Mouse (Mus musculus) central nervous system, embryonic 11.5 days (tissue): ENCODE results near the gene Zfp12. TPM values are rescaled to one million over a fixed set of nuclear protein-coding genes. Genes with fewer than 3 reads are reported as not detected.

ENCODE experiments used
- polyA plus RNA-seq: library from polyadenylated mRNA; depleted of rRNA; stranded (reverse); fragments of >200 nt; gene quantifications from 2 replicates; pipeline ENCODE4 v1.2.3, GENCODE M21; 2012; rRNA removed

The Zfp12 gene
- 29.6 and 33.9 TPM in 2 replicates for polyA plus RNA-seq

DNA sequence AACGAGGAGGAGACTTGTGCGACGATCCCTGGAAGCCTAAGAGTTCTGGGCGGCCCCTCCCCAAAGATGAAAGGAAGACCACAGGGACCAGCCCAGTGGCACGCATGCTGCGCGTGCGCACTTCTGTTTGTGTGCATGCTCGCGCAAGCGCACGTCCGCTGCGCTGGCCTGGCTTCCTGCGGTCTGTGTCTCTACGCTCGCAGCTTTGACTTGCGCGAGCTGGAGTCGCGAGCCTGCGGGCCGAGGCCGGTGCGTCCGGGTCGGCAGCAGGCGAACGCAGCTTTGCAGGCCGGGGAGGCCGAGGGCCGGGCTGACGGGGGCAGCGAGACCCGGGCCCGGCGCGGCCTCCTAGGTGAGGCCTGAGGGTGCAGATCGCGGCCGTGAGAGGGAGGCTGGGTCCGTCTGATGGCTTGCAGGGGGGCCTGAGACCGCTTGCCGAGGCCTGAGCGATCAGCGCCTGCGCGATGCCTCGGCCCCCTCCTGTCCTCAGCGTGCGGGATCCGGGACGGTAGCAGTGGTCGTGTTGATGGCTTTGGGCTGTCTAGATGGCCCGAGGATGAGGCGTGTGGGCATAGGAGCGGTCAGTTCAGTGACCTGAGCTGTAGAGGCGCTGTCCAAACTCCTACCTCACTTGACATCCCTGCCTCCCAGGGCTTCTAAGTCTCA is at the start of gene Zfp12:
TSS of gene Zfp12 (plus strand) at position 136 of the 666 bp plus-strand sequence.

DNA sequence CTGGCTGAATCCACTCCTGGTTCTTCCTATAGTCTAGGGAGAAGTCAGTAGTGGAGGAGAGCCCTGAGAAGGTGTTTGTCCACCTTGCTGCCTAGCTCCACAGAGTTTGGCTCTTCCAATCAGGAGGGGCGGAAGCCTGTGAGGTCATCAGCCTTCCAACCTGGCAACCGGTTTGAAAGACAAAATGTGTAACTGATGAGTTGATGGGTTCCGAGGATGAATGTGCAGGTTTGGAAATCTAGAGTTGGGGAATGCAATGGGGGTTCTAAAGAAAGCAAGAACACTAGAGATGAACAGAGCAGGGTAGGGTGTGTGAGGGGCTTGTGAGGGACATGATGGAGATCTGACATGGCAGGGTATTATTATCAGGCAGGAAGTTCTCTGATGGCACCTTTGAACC is 8.2 kb upstream of the Zfp12 start, which contains the start of gene Spdye4a:
TSS of gene Spdye4a (minus strand) at position 101 of the 400 bp plus-strand sequence.

GRCm38 (mm10) chr5:143269363-143270150 is 34.6 kb downstream of the Zfp12 start, which contains the start of gene Zfp316:
Zfp316 (minus strand) TSS chr5:143270022.

GRCm38 (mm10) chr5:143293404-143293803 is 58.4 kb downstream of the Zfp12 start, which contains the start of gene Zfp853:
Zfp853 (minus strand) TSS chr5:143293623.

Other genes with a start within 250 kb of the Zfp12 start
- 25.2 and 31.8 TPM in 2 replicates for gene Rnf216, start 122.2 kb upstream of the Zfp12 start, polyA plus RNA-seq
- not detected in 2 replicates for gene Olfr718-ps1, start 87.6 kb upstream of the Zfp12 start, polyA plus RNA-seq
- gene Rbak, start 54.4 kb upstream of the Zfp12 start, polyA plus RNA-seq, result 15.5 and 19.2 TPM in 2 replicates
- not detected in 2 replicates for gene Spdye4b, start 54.1 kb upstream of the Zfp12 start, polyA plus RNA-seq
- not detected in 2 replicates for gene Spdye4a, start 8.3 kb upstream of the Zfp12 start, polyA plus RNA-seq
- 12.2 and 21.6 TPM in 2 replicates for gene Zfp316, start 34.9 kb downstream of the Zfp12 start, polyA plus RNA-seq
- 0.61 and 1.2 TPM in 2 replicates for gene Zfp853, start 58.5 kb downstream of the Zfp12 start, polyA plus RNA-seq
- gene E130309D02Rik, start 80.2 kb downstream of the Zfp12 start, polyA plus RNA-seq, result 31.9 and 33.7 TPM in 2 replicates
- 43.6 and 58.9 TPM in 2 replicates for gene Zdhhc4, start 94.1 kb downstream of the Zfp12 start, polyA plus RNA-seq
- 0.82 and 0.89 TPM in 2 replicates for gene Grid2ip, start 122.2 kb downstream of the Zfp12 start, polyA plus RNA-seq
- gene Kdelr2, start 168.7 kb downstream of the Zfp12 start, polyA plus RNA-seq, result 61.5 and 90.0 TPM in 2 replicates
- gene Daglb, start 229.4 kb downstream of the Zfp12 start, polyA plus RNA-seq, result 9.7 and 11.2 TPM in 2 replicates